Mouse (Mus musculus): Measurements from ENCODE around the gene Tbc1d8. TPM values are rescaled to one million over a fixed set of nuclear protein-coding genes. Genes with fewer than 3 reads are reported as not detected.

The Tbc1d8 gene
- polyA plus RNA-seq, 1 experiment from 2014 or later = 5.3 TPM

DNA sequence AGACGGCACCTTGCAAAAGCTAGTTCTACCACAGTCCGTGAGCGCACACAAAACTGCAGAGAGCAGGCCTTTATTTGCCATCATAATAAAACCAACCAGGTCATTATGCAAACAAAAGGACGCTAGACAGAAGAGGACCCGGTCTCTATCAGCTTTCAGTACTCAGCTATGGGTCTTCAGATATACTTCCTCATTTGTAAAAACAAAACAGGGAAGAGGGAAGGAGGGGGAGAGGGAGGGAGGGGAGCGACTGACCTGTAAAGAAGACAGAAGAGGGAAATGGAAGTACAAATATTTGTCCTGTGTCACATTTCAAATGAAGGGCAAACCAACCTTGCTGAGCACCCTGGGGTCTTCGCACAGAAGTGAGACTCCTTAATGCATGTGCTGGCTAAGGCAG is 69.9 kb downstream of the Tbc1d8 start:
- Histone ChIP-seq H3K9me3 (ENCODE audit: control insufficient read depth, low read length) (no peaks in the 10 kb centered on the region), H3K9ac (ENCODE audit: low read length) (no peak overlapping the region), H3K4me1 (replicated peaks; ENCODE audit: control insufficient read depth, insufficient read depth) (no peaks in the 10 kb centered on the region), H3K27me3 (ENCODE audit: control insufficient read depth, insufficient read depth, low read length) (no peaks in the 10 kb centered on the region), H3K36me3 (ENCODE audit: control insufficient read depth, insufficient read depth, low read length) (no peaks in the 10 kb centered on the region), H3K4me3 (ENCODE audit: low read depth, low read length) (no peak overlapping the region), H3K4me2 (replicated peaks; ENCODE audit: low read depth) (no peak overlapping the region), H3K27ac (replicated peaks) (no peak overlapping the region)
- TF ChIP-seq CTCF (IDR thresholded peaks at IDR 0.05; ENCODE audit: low read depth) (no peak), EP300 (optimal IDR thresholded peaks at IDR 0.05) (no peak)
- ATAC-seq (ENCODE audit: low FRiP score, low TSS enrichment) (peak; percentile 18; the same call in 1 of the 2 replicates), DNase-seq (ENCODE audit: low spot score) (no peak)
- 52% methylated on average over 7 of the region's 7 CpGs for WGBS

DNA sequence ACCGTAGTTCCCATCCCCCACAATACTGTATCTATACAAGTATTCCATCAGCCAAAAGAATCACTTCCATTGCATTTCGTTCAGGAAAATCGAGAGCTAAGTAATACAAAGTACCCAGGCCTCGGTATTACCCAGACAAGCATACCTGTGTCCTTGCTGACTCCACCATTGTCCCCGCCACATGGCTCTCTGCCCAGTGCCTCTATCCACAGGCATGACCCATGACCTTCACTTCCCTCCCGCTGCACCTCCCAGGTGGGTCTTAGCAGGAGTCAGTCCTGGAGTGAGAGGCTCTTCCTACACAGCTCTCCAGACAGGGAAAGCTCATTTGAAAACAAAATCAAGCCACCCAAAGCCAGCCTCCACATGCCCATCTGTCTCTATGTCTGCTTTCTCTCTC is 70.4 kb downstream of the Tbc1d8 start:
- no peak overlapping the region for H3K27ac ChIP-seq (replicated peaks)
- peak; percentile 51; the same call in 1 of the 2 replicates for ATAC-seq (ENCODE audit: low FRiP score, low TSS enrichment)
- H3K4me3 ChIP-seq (ENCODE audit: low read depth, low read length) = no peak overlapping the region
- 80% methylated on average over 6 of the region's 6 CpGs for WGBS
- H3K9me3 ChIP-seq (ENCODE audit: control insufficient read depth, low read length) = no peaks in the 10 kb centered on the region
- H3K4me2 ChIP-seq (replicated peaks; ENCODE audit: low read depth) = no peak overlapping the region
- H3K4me1 ChIP-seq (replicated peaks; ENCODE audit: control insufficient read depth, insufficient read depth) = no peaks in the 10 kb centered on the region
- no peak for TF ChIP-seq EP300 (optimal IDR thresholded peaks at IDR 0.05)
- no peak for TF ChIP-seq CTCF (IDR thresholded peaks at IDR 0.05; ENCODE audit: low read depth)
- H3K36me3 ChIP-seq (ENCODE audit: control insufficient read depth, insufficient read depth, low read length) = no peaks in the 10 kb centered on the region
- H3K27me3 ChIP-seq (ENCODE audit: control insufficient read depth, insufficient read depth, low read length) = no peaks in the 10 kb centered on the region
- no peak for DNase-seq (ENCODE audit: low spot score)
- H3K9ac ChIP-seq (ENCODE audit: low read length) = no peak overlapping the region

DNA sequence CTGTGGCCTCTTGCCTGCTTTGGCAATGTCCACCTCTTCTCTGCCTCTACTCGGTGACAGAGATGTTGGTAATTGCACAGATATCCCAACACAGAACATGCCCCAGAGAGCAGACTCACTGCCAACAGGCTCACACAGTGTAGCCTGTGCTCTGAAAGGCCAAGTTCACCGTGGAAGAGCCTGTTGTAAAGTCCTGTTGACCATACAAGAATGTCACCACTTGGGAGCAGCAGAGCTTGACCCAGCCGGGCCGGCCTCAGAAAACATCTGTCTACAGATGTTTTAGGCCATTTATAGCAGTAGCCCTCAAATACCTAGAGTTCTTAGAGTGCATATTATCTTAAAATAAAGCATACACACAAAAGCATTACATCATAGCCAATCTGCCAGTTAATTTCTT is 71.4 kb downstream of the Tbc1d8 start:
- TF ChIP-seq EP300 (optimal IDR thresholded peaks at IDR 0.05) = no peak
- TF ChIP-seq CTCF (IDR thresholded peaks at IDR 0.05; ENCODE audit: low read depth) = peak; percentile 54
- ATAC-seq (ENCODE audit: low FRiP score, low TSS enrichment) (no peak), DNase-seq (ENCODE audit: low spot score) (no peak)
- Histone ChIP-seq H3K36me3 (ENCODE audit: control insufficient read depth, insufficient read depth, low read length) (peaks cover 2% of the 10 kb centered on the region; the same call in 1 of the 2 replicates), H3K9ac (ENCODE audit: low read length) (no peak overlapping the region), H3K9me3 (ENCODE audit: control insufficient read depth, low read length) (no peaks in the 10 kb centered on the region), H3K4me3 (ENCODE audit: low read depth, low read length) (no peak overlapping the region), H3K4me1 (replicated peaks; ENCODE audit: control insufficient read depth, insufficient read depth) (no peaks in the 10 kb centered on the region), H3K4me2 (replicated peaks; ENCODE audit: low read depth) (no peak overlapping the region), H3K27me3 (ENCODE audit: control insufficient read depth, insufficient read depth, low read length) (no peaks in the 10 kb centered on the region), H3K27ac (replicated peaks) (no peak overlapping the region)
- 64% methylated on average over 4 of the region's 4 CpGs for WGBS

DNA sequence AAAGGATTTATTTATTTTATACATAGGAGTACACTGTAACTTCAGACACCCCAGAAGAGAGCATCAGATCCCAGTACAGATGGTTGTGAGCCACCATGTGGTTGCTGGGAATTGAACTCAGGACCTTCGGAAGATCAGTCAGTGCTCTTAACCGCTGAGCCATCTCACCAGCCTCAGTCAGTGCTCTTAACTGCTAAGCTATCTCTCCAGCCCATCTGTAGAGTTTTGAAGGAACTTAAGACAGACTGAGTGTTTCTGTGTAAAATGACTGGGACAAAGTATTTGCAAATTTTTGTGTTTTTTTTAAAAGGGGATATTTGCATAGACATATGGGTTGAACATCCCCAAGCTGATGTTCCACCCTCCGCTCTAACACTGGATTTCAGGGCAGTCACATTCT is 78.4 kb downstream of the Tbc1d8 start:
- no peaks in the 10 kb centered on the region for H3K9me3 ChIP-seq (ENCODE audit: control insufficient read depth, low read length)
- H3K36me3 ChIP-seq (ENCODE audit: control insufficient read depth, insufficient read depth, low read length) = peaks cover 2% of the 10 kb centered on the region
- H3K9ac ChIP-seq (ENCODE audit: low read length) = no peak overlapping the region
- no peak for TF ChIP-seq CTCF (IDR thresholded peaks at IDR 0.05; ENCODE audit: low read depth)
- no peak for TF ChIP-seq EP300 (optimal IDR thresholded peaks at IDR 0.05)
- H3K4me3 ChIP-seq (ENCODE audit: low read depth, low read length) = no peak overlapping the region
- no peaks in the 10 kb centered on the region for H3K4me1 ChIP-seq (replicated peaks; ENCODE audit: control insufficient read depth, insufficient read depth)
- ATAC-seq (ENCODE audit: low FRiP score, low TSS enrichment) (no peak), DNase-seq (ENCODE audit: low spot score) (no peak)
- WGBS = 89% methylated on average over 3 of the region's 3 CpGs
- H3K27me3 ChIP-seq (ENCODE audit: control insufficient read depth, insufficient read depth, low read length) = no peaks in the 10 kb centered on the region
- no peak overlapping the region for H3K4me2 ChIP-seq (replicated peaks; ENCODE audit: low read depth)
- H3K27ac ChIP-seq (replicated peaks) = no peak overlapping the region

DNA sequence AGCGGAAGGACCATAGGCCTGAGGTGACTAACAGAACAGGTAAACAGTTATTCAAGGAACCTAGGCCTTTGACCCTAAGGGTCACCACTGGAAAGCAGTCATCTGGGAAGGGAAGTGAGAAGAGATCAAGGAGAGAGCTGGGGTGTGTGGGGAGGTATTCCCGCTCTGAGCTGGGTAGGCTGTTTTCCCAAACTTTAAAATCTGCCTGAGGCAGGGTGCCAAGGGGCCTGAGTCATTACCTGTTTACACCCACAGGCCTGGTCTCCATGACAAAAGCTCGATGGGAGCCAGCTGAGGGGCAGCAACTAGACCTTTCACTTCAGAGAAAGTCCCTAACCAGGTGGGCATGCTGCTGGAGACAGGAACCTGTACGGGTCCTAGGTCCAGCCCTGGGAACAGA is 79.3 kb downstream of the Tbc1d8 start:
- DNase-seq (ENCODE audit: low spot score) (peak; percentile 41), ATAC-seq (ENCODE audit: low FRiP score, low TSS enrichment) (peak; percentile 28; the same call in 1 of the 2 replicates)
- Histone ChIP-seq H3K9me3 (ENCODE audit: control insufficient read depth, low read length) (no peaks in the 10 kb centered on the region), H3K27ac (replicated peaks) (no peak overlapping the region), H3K36me3 (ENCODE audit: control insufficient read depth, insufficient read depth, low read length) (peaks cover 2% of the 10 kb centered on the region), H3K9ac (ENCODE audit: low read length) (no peak overlapping the region), H3K27me3 (ENCODE audit: control insufficient read depth, insufficient read depth, low read length) (no peaks in the 10 kb centered on the region), H3K4me3 (ENCODE audit: low read depth, low read length) (no peak overlapping the region), H3K4me2 (replicated peaks; ENCODE audit: low read depth) (no peak overlapping the region), H3K4me1 (replicated peaks; ENCODE audit: control insufficient read depth, insufficient read depth) (no peaks in the 10 kb centered on the region)
- WGBS = 46% methylated on average over 4 of the region's 4 CpGs
- TF ChIP-seq CTCF (IDR thresholded peaks at IDR 0.05; ENCODE audit: low read depth) = no peak
- no peak for TF ChIP-seq EP300 (optimal IDR thresholded peaks at IDR 0.05)

DNA sequence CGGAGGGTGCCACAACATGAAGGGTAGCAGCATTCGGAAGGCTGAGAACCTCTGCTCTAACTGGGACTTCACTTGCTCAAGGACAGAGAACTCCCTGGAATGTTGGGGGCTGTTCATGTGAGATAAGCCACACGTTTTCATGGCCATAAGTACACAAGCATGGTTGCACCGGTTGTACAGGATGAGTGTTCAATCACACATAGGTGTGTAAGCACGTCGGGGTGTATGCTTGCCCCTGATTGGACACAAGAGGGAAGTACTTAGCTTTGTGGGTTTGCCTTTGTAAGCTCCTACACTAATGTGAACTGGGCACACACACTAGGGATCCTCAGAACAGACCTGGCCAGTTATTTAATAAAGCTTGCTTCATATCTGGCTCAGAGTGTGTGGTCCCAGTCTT is 80.3 kb downstream of the Tbc1d8 start:
- DNase-seq (ENCODE audit: low spot score) = no peak
- 78% methylated on average over 6 of the region's 6 CpGs for WGBS

More for the DNA sequence above, 80.3 kb downstream of the Tbc1d8 start:
- no peak overlapping the region for H3K27ac ChIP-seq (replicated peaks)
- H3K27me3 ChIP-seq (ENCODE audit: control insufficient read depth, insufficient read depth, low read length) = no peaks in the 10 kb centered on the region
- H3K4me2 ChIP-seq (replicated peaks; ENCODE audit: low read depth) = no peak overlapping the region
- H3K36me3 ChIP-seq (ENCODE audit: control insufficient read depth, insufficient read depth, low read length) = peaks cover 2% of the 10 kb centered on the region
- no peak for ATAC-seq (ENCODE audit: low FRiP score, low TSS enrichment)
- H3K4me3 ChIP-seq (ENCODE audit: low read depth, low read length) = no peak overlapping the region
- no peaks in the 10 kb centered on the region for H3K9me3 ChIP-seq (ENCODE audit: control insufficient read depth, low read length)
- no peaks in the 10 kb centered on the region for H3K4me1 ChIP-seq (replicated peaks; ENCODE audit: control insufficient read depth, insufficient read depth)
- TF ChIP-seq EP300 (optimal IDR thresholded peaks at IDR 0.05) (no peak), CTCF (IDR thresholded peaks at IDR 0.05; ENCODE audit: low read depth) (no peak)
- H3K9ac ChIP-seq (ENCODE audit: low read length) = no peak overlapping the region
